Mouse (Mus musculus) T-cell, adult 2 months (primary cell): Measurements from ENCODE around the gene Hoxb8.

ENCODE experiments used
- DNase-seq: peaks from one replicate; pipeline ENCODE4 v3.0.0; 2022; ENCODE audit warnings: low spot score

Hoxb8 gene

GRCm38 (mm10) chr11:96285771-96286738, 4.3 kb downstream of the Hoxb8 start, which contains the start of gene Hoxb7:
Gene Hoxb7, plus strand, starts transcription at chr11:96286623.
- no peak for DNase-seq

- DNase-seq: no peak
Observed at GRCm38 (mm10) chr11:96286739-96287385, 5.2 kb downstream of the Hoxb8 start.

GRCm38 (mm10) chr11:96287411-96287810, 5.7 kb downstream of the Hoxb8 start:
- no peak for DNase-seq

GRCm38 (mm10) chr11:96288455-96289221, 6.9 kb downstream of the Hoxb8 start:
- DNase-seq: no peak

- no peak for DNase-seq
Observed at GRCm38 (mm10) chr11:96289293-96289692, 7.6 kb downstream of the Hoxb8 start.

GRCm38 (mm10) chr11:96289837-96290236, 8.1 kb downstream of the Hoxb8 start:
- DNase-seq: no peak

- no peak for DNase-seq
Observed at GRCm38 (mm10) chr11:96290705-96291355, 9.1 kb downstream of the Hoxb8 start.

GRCm38 (mm10) chr11:96291681-96292564, 10.2 kb downstream of the Hoxb8 start, which contains the start of gene Hoxb6:
Gene Hoxb6, plus strand, starts transcription at chr11:96292476.
- no peak for DNase-seq

- no peak for DNase-seq
Observed at GRCm38 (mm10) chr11:96292565-96293301, 11.0 kb downstream of the Hoxb8 start.

- DNase-seq: no peak
Observed at GRCm38 (mm10) chr11:96293302-96293921, 11.7 kb downstream of the Hoxb8 start.

GRCm38 (mm10) chr11:96294245-96295091, 12.8 kb downstream of the Hoxb8 start:
- DNase-seq: peak; percentile 73

GRCm38 (mm10) chr11:96295092-96295835, 13.6 kb downstream of the Hoxb8 start:
- no peak for DNase-seq

- no peak for DNase-seq
Observed at GRCm38 (mm10) chr11:96296997-96297396, 15.3 kb downstream of the Hoxb8 start.

GRCm38 (mm10) chr11:96297428-96297827, 15.7 kb downstream of the Hoxb8 start:
- DNase-seq: no peak

- no peak for DNase-seq
Observed at GRCm38 (mm10) chr11:96297968-96298635, 16.4 kb downstream of the Hoxb8 start.

GRCm38 (mm10) chr11:96298895-96299667, 17.4 kb downstream of the Hoxb8 start:
- DNase-seq: no peak
